Mouse (Mus musculus) ZHBTc4 (cell line): ENCODE results near the gene Nub1.
A peak's percentile ranks its signal among the peaks of the same experiment; 100 is the strongest.
"Not testable (repeated sequence)": the region's sequence is repeated elsewhere in the genome, so short reads cannot be mapped to it uniquely, and the experiment has no call there.

Source experiments
- DNase-seq: peaks from one replicate; pipeline ENCODE4 v3.0.0-alpha.2; 2011; ENCODE audit warnings: low read depth, low spot score

Nub1 gene

DNA sequence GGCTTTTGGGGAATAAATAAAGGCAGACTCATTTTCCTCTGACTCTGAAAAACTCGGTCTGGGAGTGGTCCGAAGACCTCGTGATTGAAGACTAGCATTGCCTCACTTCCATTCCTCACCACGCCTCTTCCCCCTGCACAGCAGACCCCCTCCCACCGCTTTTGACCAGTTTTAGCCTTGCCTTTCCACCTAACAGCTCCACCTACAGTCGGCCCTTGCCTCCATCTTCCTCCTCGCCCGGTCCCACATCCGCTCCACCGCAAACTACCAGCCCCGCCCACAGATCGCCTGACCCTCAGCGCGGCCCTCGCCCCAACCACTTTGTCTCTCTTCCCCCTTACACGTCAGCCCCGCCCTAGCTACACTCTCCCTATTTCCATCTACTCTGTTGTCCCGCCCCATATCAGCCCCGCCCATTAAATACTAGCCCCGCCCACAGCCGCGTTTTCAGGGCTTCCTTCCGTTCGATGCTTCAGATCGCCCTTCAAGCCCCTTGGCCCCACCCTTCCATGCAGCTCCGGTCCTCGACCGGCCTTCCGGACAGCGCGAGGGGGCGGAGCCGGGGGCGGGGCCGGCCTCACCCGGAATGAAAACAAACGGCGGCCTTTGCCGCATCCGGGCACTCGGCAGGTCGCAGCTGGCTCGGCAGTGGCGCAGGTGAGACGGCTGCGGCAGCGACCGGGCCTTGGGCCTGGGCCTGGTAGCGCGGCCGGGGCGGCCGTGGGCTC, at the start of gene Nub1:
Gene Nub1 (plus strand): TSS at position 167 of the 728 bp plus-strand sequence.
- peak; percentile 100 for DNase-seq

- no peak for DNase-seq
Measured at GRCm38 (mm10) chr5:24636987-24637386, 48.3 kb upstream of the Nub1 start.

DNA sequence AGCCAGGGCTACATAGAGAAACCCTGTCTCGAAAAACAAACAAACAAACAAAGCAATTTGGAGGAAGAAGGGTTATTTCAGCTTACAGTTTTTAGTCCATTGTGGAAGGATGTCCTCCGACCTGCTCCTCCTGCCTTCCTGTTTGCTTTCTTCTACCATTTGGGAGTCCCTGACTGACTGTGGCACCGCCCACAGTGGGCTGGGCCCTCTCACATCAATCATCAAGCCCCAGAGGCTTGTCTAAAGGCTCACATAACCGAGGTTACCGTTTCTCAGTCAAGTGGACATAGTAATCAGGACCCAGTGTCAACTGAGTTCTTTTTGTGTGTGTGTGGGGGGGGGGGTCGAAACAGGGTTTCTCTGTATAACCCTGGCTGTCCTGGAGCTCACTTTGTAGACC, 47.2 kb upstream of the Nub1 start:
- peak; percentile 67 for DNase-seq

DNA sequence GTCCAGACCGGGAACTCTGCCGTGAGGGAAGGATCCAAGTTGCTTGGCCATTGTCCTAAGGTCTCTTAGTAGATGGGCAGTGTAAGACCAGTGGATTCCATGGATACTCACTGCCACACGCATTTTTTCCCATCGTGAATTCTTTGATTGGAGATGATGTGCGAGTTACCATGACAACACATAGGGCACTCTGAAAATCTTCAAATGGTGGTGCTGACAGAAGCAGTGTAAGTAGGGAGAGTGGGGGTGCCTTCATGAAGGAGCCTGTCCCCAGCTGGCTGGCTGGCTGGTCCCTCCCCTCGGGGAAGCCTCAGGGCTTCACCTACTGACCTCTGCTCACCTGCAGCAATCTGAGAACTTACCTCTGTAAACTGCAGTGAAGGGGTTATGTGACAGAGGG, 46.3 kb upstream of the Nub1 start:
- DNase-seq: no peak

DNA sequence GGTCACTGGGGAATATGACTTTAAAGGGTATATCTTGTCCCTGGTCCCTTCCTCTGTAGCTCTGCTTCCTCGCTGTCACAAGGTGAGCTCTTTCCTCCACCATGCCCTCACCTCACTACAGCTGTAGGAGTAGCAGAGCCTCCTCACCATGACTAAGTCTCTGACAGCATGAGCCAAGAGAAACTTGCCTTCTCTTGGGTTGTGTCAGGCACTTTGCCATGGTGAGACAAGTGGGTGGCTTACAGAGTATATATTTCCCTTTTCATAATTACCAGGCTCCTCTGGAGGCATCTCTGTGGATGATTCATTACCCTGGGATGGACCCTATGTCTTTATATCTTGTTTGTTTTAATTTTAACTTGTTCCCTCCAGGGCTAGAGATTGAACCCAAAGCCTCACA, 39.9 kb upstream of the Nub1 start:
- no peak for DNase-seq

DNA sequence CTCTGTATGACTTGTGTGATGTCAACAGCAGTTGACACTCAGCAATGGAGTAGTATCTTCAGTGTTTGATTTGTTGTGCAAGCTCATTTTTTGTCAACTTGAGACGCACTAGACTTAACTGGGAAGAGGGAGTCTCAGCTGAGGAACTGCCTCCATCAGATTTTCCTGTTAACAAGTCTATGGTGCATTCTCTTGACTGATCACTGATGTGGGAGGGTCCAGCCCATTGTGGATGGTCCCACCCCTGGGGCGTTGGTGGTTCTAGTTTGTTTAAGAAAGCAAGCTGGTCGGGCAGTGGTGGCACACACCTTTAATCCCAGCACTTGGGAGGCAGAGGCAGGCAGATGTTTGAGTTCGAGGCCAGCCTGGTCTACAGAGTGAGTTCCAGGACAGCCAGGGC, 36.1 kb upstream of the Nub1 start:
- peak; percentile 82 for DNase-seq

GRCm38 (mm10) chr5:24649701-24650100, 35.6 kb upstream of the Nub1 start:
- no peak for DNase-seq

DNA sequence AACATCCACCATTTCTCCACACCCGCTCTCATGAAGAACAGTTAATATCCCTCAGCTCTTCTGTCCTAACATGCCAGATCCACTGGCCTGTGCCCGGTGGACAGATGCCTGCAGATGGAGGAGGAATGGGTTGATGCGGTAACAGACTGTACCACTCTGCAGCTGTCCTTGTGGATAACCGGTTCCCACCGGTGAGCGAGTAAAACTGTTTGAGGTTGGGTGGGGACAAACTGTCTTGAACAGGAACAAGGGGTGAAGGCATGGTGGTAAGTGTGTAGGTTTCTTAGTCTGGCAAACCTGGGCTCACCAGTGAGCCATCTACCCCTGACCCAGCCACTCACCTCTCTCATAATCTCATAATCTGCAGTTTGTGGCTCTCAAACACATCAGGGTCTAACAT, 34.0 kb upstream of the Nub1 start:
- DNase-seq: peak; percentile 78

GRCm38 (mm10) chr5:24651768-24652752, 33.3 kb upstream of the Nub1 start:
- peak; percentile 87 for DNase-seq

- no peak for DNase-seq
Measured at GRCm38 (mm10) chr5:24652780-24653179, 32.6 kb upstream of the Nub1 start.

DNA sequence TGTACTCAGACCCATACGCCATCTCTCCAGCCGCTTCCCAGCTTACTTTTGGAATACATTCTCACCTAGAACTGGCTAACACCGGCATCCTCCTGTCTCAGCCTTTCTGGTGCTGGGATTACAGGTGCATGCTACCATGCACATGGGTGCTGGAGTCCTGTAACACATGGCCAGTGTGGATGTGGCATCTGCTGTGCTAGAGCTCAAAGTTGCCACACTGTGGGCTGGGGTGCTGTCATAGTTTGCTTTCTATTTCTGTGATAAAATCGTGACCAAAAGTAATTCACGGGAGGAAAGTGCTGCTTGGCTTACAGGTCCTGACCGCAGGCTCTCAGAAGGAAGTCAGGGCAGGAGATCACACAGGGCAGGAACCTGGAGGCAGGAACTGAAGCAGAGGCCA, 30.8 kb upstream of the Nub1 start:
- no peak for DNase-seq

- no peak for DNase-seq
Measured at GRCm38 (mm10) chr5:24657113-24657512, 28.2 kb upstream of the Nub1 start.

GRCm38 (mm10) chr5:24659708-24660423, 25.5 kb upstream of the Nub1 start:
- no peak for DNase-seq

- no peak for DNase-seq
Measured at GRCm38 (mm10) chr5:24661457-24661856, 23.9 kb upstream of the Nub1 start.

GRCm38 (mm10) chr5:24674238-24674637, 11.1 kb upstream of the Nub1 start:
- peak; percentile 88 for DNase-seq

GRCm38 (mm10) chr5:24681436-24681835, 3.9 kb upstream of the Nub1 start:
- no peak for DNase-seq

GRCm38 (mm10) chr5:24684578-24685365, 560 bp upstream of the Nub1 start:
- peak; percentile 83 for DNase-seq

- DNase-seq: no peak
Measured at GRCm38 (mm10) chr5:24686176-24686575, 844 bp downstream of the Nub1 start.

DNA sequence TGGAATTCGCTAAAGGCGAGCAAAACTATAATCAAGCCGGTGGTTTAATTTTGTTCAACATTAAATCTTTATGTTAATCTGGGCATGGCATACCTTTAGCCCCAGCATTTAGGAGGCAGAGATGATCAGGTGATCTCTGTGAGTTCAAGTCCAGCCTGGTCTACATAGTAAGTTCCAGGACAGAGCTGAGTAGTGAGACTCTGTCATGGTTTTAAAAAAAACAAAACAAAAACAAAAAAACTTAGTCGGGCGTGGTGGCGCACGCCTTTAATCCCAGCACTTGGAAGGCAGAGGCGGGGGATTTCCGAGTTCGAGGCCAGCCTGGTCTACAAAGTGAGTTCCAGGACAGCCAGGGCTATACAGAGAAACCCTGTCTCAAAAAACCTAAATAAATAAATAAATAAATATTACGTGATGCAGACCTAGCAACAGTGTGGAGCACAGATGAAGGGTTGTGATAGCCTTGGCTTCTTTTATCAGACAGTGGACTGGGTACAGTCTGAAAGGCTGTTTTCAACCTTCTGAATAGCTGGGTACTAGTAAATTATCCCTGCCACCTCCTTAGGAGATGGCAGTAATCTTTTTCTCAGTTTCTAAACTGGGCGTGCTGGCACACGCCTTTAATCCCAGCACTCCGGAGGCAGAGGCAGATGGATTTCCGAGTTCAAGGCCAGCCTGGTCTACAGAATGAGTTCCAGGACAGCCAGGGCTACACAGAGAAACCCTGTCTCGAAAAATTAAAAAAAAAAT, 1.5 kb downstream of the Nub1 start:
- DNase-seq: not testable (repeated sequence)

DNA sequence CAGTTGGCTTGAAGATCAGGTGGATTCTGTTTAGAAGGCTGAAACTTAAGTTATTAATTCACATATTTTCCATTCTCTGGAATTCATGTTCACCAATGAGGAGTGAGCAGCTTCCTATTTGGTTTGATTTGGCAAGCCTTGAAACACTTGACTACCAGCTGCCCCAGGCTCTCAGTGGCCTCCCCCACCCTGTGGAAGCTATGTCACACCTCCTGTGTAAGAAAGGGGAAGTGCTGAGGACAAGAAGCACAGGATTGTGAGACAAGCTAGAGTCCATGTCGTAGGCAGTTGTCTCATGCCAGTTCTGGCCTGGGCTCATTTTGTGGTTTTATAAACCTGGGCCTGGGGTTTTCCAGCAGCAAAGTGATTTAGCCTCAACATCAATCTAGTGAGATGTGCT, 2.4 kb downstream of the Nub1 start:
- peak; percentile 36 for DNase-seq
